Mouse (Mus musculus) heart, embryonic 12.5 days (tissue): ENCODE data around the gene Pde1c. TPM values are rescaled to one million over a fixed set of nuclear protein-coding genes. Genes with fewer than 3 reads are reported as not detected.

Source experiments
- ATAC-seq: fragments of 200-750 bp; cut with Nextera tagmentation; 2 replicates; pipeline ENCODE4 v1.8.0; 2017; ENCODE audit warnings: moderate TSS enrichment, moderate library complexity; ENCODE audit not compliant: insufficient number of reproducible peaks, low FRiP score
- H3K27ac ChIP-seq: fragments of 300-500 bp; sonication (generic); 2 replicates; pipeline ENCODE4 v1.5.1; 2016; ENCODE audit warnings: mild to moderate bottlenecking, moderate library complexity; ENCODE audit not compliant: poor library complexity, severe bottlenecking
- H3K27me3 ChIP-seq: fragments of 300-500 bp; sonication (generic); replicated peaks from 2 replicates; pipeline ENCODE4 v1.6.1; 2016; ENCODE audit warnings: mild to moderate bottlenecking, moderate library complexity
- H3K36me3 ChIP-seq: fragments of 300-500 bp; sonication (generic); 2 replicates; pipeline ENCODE4 v1.6.1; 2016; ENCODE audit warnings: mild to moderate bottlenecking, moderate library complexity
- H3K4me1 ChIP-seq: fragments of 300-500 bp; sonication (generic); replicated peaks from 2 replicates; pipeline ENCODE4 v1.6.1; 2016; ENCODE audit warnings: mild to moderate bottlenecking
- H3K4me2 ChIP-seq: fragments of 300-500 bp; sonication (generic); 2 replicates; pipeline ENCODE4 v1.6.1; 2016; ENCODE audit warnings: mild to moderate bottlenecking, moderate library complexity
- H3K4me3 ChIP-seq: fragments of 300-500 bp; sonication (generic); 2 replicates; pipeline ENCODE4 v1.5.1; 2016; ENCODE audit warnings: mild to moderate bottlenecking
- H3K9ac ChIP-seq: fragments of 300-500 bp; sonication (generic); 2 replicates; pipeline ENCODE4 v1.6.1; 2016; ENCODE audit warnings: mild to moderate bottlenecking, moderate library complexity
- H3K9me3 ChIP-seq: fragments of 300-500 bp; sonication (generic); replicated peaks from 2 replicates; pipeline ENCODE4 v1.6.1; 2016; ENCODE audit warnings: mild to moderate bottlenecking, moderate library complexity
- WGBS: fragments of 180-500 bp; shearing (Covaris S2); methylation state at CpG from one replicate; pipeline ENCODE4 v1.1.7; 2016; 5-methylcytosine and 5-hydroxymethylcytosine counted together
- microRNA-seq: library from miRNA; unstranded; fragments of <30 nt; microRNA quantifications from one replicate; pipeline ENCODE4, GENCODE M21; 2017
- polyA plus RNA-seq: library from polyadenylated mRNA; unstranded; fragments of >200 nt; fragmentation: Nextera tagmentation; extraction: Ambion mirVana; gene quantifications from 2 replicates; pipeline ENCODE4 v1.2.1, GENCODE M21; 2016

Gene Pde1c
- polyA plus RNA-seq, 1 experiment from 2014 or later, result 2.7 TPM

DNA sequence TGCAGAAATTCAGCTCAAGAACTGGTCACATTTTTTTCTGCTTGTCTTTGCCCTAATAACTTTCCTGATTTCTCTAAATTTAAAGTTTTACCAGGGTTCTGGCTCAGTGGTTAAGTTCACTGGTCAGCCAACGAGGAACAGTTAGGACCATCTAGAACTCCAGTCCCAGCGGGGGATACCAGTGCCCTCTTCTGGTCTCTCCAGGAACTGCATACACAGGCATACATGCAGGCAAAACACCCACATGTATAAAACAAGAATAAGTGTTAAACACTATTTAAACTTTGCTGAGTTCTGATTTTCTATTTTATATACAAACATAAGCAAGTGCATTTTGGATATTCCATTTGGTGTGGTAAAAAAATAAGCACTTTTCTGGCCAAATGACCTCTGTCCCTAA is 543.4 kb downstream of the Pde1c start:
- Histone ChIP-seq H3K9ac (no peak overlapping the region), H3K27me3 (no peaks in the 10 kb centered on the region; the same call in 1 of the 2 replicates), H3K36me3 (no peaks in the 10 kb centered on the region), H3K27ac (no peak overlapping the region), H3K4me3 (no peak overlapping the region), H3K4me1 (peaks cover 8% of the 10 kb centered on the region), H3K4me2 (no peak overlapping the region), H3K9me3 (no peaks in the 10 kb centered on the region)
- 44% methylated on average over 2 of the region's 2 CpGs for WGBS
- ATAC-seq, result no peak

Small RNA genes within 50 kb of the gene (microRNA-seq; reads per million reads assigned to microRNA genes)
- not detected for gene Gm44413

Other genes with a start within 250 kb of the Pde1c start
- gene Lsm5, start 135.6 kb upstream of the Pde1c start, polyA plus RNA-seq, result 97.4 and 101 TPM in 2 replicates
- 11.2 and 12.2 TPM in 2 replicates for gene Avl9, start 145.8 kb upstream of the Pde1c start, polyA plus RNA-seq
- 37.0 and 40.2 TPM in 2 replicates for gene Kbtbd2, start 228.7 kb upstream of the Pde1c start, polyA plus RNA-seq